ENCODE assay signal across 12 mouse cellular contexts in the genomic region with DNA sequence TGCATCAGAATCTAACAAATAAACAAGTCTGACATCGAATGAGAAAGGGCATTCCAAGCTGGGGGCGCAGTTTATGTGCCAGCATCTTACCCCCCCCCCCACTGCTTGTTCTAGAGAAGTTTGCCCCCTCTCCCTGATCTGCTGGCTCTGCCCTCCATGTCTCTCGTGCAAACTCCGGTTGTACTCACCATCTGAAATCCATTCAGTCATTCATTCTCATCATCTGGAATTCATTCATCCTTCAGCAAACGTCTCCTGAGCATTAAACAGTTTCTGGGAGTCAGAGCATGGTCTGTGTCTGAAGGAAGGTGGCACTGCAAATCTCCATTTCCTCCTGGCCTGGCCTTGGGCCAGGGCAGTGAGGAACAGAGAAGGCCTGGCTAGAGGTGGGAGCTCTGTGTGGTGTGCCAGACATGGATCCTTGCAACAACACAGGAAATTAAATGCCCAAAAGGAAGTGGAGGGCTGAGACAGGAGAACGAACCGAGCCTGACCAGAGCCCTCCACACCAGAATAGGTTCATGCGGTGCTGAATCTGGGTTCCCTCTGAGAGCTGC. TPM values are rescaled to one million over a fixed set of nuclear protein-coding genes. Genes with fewer than 3 reads are reported as not detected.
DNase-seq lines count a peak whose midpoint lies in the region; ATAC-seq and TF ChIP-seq lines count a peak whose summit lies in the region.
"Had no signal": no experiment of that assay in that cellular context is flagged by ENCODE, and none has a peak within 500 bp of the region (broad histone marks: within the 10 kb centered on the region; RNA-seq: fewer than 3 reads in every experiment).

No protein-coding gene starts in this region.

- WGBS in lung, embryonic 14.5 days, result 67% methylated on average over 8 of the region's 8 CpGs
- WGBS in embryonic facial prominence, embryonic 10.5 days, result 51% methylated on average over 8 of the region's 8 CpGs
- 51% methylated on average over 8 of the region's 8 CpGs for WGBS in limb, embryonic 10.5 days
- WGBS in liver, embryonic 12.5 days (ENCODE audit: insufficient replicate concordance), result 51% methylated on average over 8 of the region's 8 CpGs

- ATAC-seq in lung, embryonic 14.5 days (ENCODE audit: insufficient read depth), result no peak
- ATAC-seq in megakaryocyte-erythroid progenitor cell, adult 5-6 weeks (replicated peaks; ENCODE audit: low FRiP score, low TSS enrichment, poor library complexity, severe bottlenecking), result no peak
- no peak for ATAC-seq in liver, embryonic 12.5 days

- peak; percentile 25 for DNase-seq in embryo, embryonic 11 days
- no peak for DNase-seq in embryo, embryonic 10 days (ENCODE audit: low spot score)
- no peak for DNase-seq in lung, embryonic 14.5 days
- no peak for DNase-seq in lung, postnatal 4 days
- DNase-seq in embryonic facial prominence, embryonic 10.5 days (ENCODE audit: low spot score), result peak; percentile 34
- DNase-seq in limb, embryonic 10.5 days (ENCODE audit: low spot score), result peak; percentile 35
- DNase-seq: adrenal gland, adult 8-10 months had no signal

- H3K9me3 ChIP-seq in lung, embryonic 14.5 days (ENCODE audit: low read depth, low read length), result no peaks in the 10 kb centered on the region
- no peaks in the 10 kb centered on the region for H3K9me3 ChIP-seq in embryonic facial prominence, embryonic 10.5 days
- no peaks in the 10 kb centered on the region for H3K9me3 ChIP-seq in limb, embryonic 10.5 days (replicated peaks)
- H3K9me3 ChIP-seq in liver, embryonic 12.5 days (replicated peaks), result no peaks in the 10 kb centered on the region

- peaks cover 14% of the 10 kb centered on the region for H3K4me1 ChIP-seq in lung, embryonic 14.5 days (ENCODE audit: insufficient read depth)
- peaks cover 64% of the 10 kb centered on the region for H3K4me1 ChIP-seq in embryonic facial prominence, embryonic 10.5 days
- H3K4me1 ChIP-seq in limb, embryonic 10.5 days, result peaks cover 46% of the 10 kb centered on the region
- peaks cover 11% of the 10 kb centered on the region; the same call in 1 of the 2 replicates for H3K4me1 ChIP-seq in liver, embryonic 12.5 days

- peak overlapping the region; percentile 86 for H3K27ac ChIP-seq in lung, embryonic 14.5 days (ENCODE audit: low read depth)
- peak overlapping the region; percentile 85 for H3K27ac ChIP-seq in embryonic facial prominence, embryonic 10.5 days (replicated peaks)
- H3K27ac ChIP-seq in limb, embryonic 10.5 days, result peak overlapping the region; percentile 79
- H3K27ac ChIP-seq in liver, embryonic 12.5 days, result no peak overlapping the region

- no peak for TF ChIP-seq CTCF in lung, embryonic 14.5 days (IDR thresholded peaks at IDR 0.05; ENCODE audit: low read depth)

- no peaks in the 10 kb centered on the region for H3K27me3 ChIP-seq in lung, embryonic 14.5 days (ENCODE audit: insufficient read depth, low read length)
- H3K27me3 ChIP-seq in embryonic facial prominence, embryonic 10.5 days (replicated peaks; ENCODE audit: low read depth, poor library complexity, severe bottlenecking), result no peaks in the 10 kb centered on the region
- no peaks in the 10 kb centered on the region for H3K27me3 ChIP-seq in limb, embryonic 10.5 days (ENCODE audit: low read depth, poor library complexity, severe bottlenecking)
- no peaks in the 10 kb centered on the region for H3K27me3 ChIP-seq in liver, embryonic 12.5 days (replicated peaks)

- H3K4me3 ChIP-seq in lung, embryonic 14.5 days (ENCODE audit: low read depth, low read length), result no peak overlapping the region
- H3K4me3 ChIP-seq in embryonic facial prominence, embryonic 10.5 days, result no peak overlapping the region
- no peak overlapping the region for H3K4me3 ChIP-seq in limb, embryonic 10.5 days
- no peak overlapping the region for H3K4me3 ChIP-seq in liver, embryonic 12.5 days

- H3K9ac ChIP-seq in lung, embryonic 14.5 days, result no peak overlapping the region
- no peak overlapping the region for H3K9ac ChIP-seq in liver, embryonic 12.5 days
- H3K9ac ChIP-seq: forebrain, postnatal 0 days had no signal

- H3K4me2 ChIP-seq in lung, embryonic 14.5 days, result no peak overlapping the region
- H3K4me2 ChIP-seq in liver, embryonic 12.5 days, result no peak overlapping the region
- H3K4me2 ChIP-seq: liver, embryonic 11.5 days had no signal

- H3K36me3 ChIP-seq in lung, embryonic 14.5 days (ENCODE audit: insufficient read depth), result no peaks in the 10 kb centered on the region
- H3K36me3 ChIP-seq in embryonic facial prominence, embryonic 10.5 days (replicated peaks), result no peaks in the 10 kb centered on the region
- no peaks in the 10 kb centered on the region for H3K36me3 ChIP-seq in limb, embryonic 10.5 days
- no peaks in the 10 kb centered on the region for H3K36me3 ChIP-seq in liver, embryonic 12.5 days

RNA-seq across cellular contexts. Expression of a gene that starts 38.1 kb away (rescaled TPM):
- 12.2 TPM in 2 replicates for polyA plus RNA-seq in lung, embryonic 14.5 days (2014; fragmentation: Nextera tagmentation; extraction: Ambion mirVana)
- 5.0 and 6.9 TPM in 2 replicates for polyA plus RNA-seq in embryonic facial prominence, embryonic 10.5 days (2016; fragmentation: Nextera tagmentation; extraction: Ambion mirVana)
- polyA plus RNA-seq in limb, embryonic 10.5 days (2016; fragmentation: Nextera tagmentation; extraction: Ambion mirVana), result 2.5 and 3.5 TPM in 2 replicates
- 3.8 and 17.6 TPM in 2 replicates for total RNA-seq in megakaryocyte-erythroid progenitor cell, adult 5-6 weeks (2014; fragmentation: Nextera tagmentation)
- total RNA-seq in megakaryocyte-erythroid progenitor cell, adult 5-6 weeks (2017), result 2.1 and 3.0 TPM in 2 replicates
- 0.45 and 0.52 TPM in 2 replicates for polyA plus RNA-seq in liver, embryonic 12.5 days (2016; fragmentation: Nextera tagmentation; extraction: Ambion mirVana)
- total RNA-seq: monocyte, adult 5-6 weeks had no signal

Comparison
In these comparisons a context has a peak if more than half of its experiments do, and no peak if none do; other contexts are left out.
1. DNase-seq: peak in embryo, embryonic 11 days (single experiment), embryonic facial prominence, embryonic 10.5 days (single experiment) and limb, embryonic 10.5 days (single experiment); none in embryo, embryonic 10 days (single experiment), lung, embryonic 14.5 days (single experiment) and lung, postnatal 4 days (0 of 2).